In genomic region chrX:41910981-41911380, GRCm38 (mm10) we compare ENCODE assay signal across 8 mouse cellular contexts. TPM values are rescaled to one million over a fixed set of nuclear protein-coding genes. Genes with fewer than 3 reads are reported as not detected.
DNase-seq lines count a peak whose midpoint lies in the region; ATAC-seq and TF ChIP-seq lines count a peak whose summit lies in the region.

No protein-coding gene starts in this region.

- peaks cover 0 to 11% of the 10 kb centered on the region in 2 experiments; a peak in 3 of 4 replicates for H3K4me1 ChIP-seq in MEL (ENCODE audit: control insufficient read depth in 1 of 2, insufficient read depth in 2 of 2, low read length in 2 of 2)
- no peaks in the 10 kb centered on the region; the same call in 1 of the 2 replicates for H3K4me1 ChIP-seq in kidney, embryonic 15.5 days
- no peaks in the 10 kb centered on the region; the same call in 1 of the 2 replicates for H3K4me1 ChIP-seq in testis, adult 2 months (ENCODE audit: control insufficient read depth, insufficient read depth, low read length)

- TF ChIP-seq POLR2A in MEL (IDR thresholded peaks at IDR 0.05; ENCODE audit: control insufficient read depth in 1 of 2, insufficient read depth in 1 of 2, low read depth in 1 of 2, low read length in 2 of 2, poor library complexity in 1 of 2) = no peak
- no peak for TF ChIP-seq POLR2A in testis, adult 2 months (IDR thresholded peaks at IDR 0.05; ENCODE audit: control insufficient read depth, low read depth, low read length)

- no peaks in the 10 kb centered on the region for H3K9me3 ChIP-seq in MEL (replicated peaks; ENCODE audit: insufficient read depth, low read length)
- H3K9me3 ChIP-seq in kidney, embryonic 15.5 days (replicated peaks) = no peaks in the 10 kb centered on the region

- peak overlapping the region; percentile 92 to 97 for H3K4me3 ChIP-seq in MEL (ENCODE audit: control insufficient read depth in 1 of 2, insufficient read depth in 1 of 2, low read depth in 2 of 2, low read length in 2 of 2)
- peak overlapping the region; percentile 66 for H3K4me3 ChIP-seq in kidney, embryonic 15.5 days (replicated peaks)
- H3K4me3 ChIP-seq in testis, adult 2 months (ENCODE audit: control insufficient read depth, low read depth, low read length) = peak overlapping the region; percentile 87

- WGBS in kidney, embryonic 15.5 days = 17% methylated on average over 24 of the region's 24 CpGs

- TF ChIP-seq CTCF in MEL (IDR thresholded peaks at IDR 0.05 in 2 of 3, conservative IDR thresholded peaks at IDR 0.05 in 1 of 3; ENCODE audit: control insufficient read depth in 1 of 3, insufficient read depth in 1 of 3, low read depth in 2 of 3, low read length in 3 of 3, poor library complexity in 1 of 3, severe bottlenecking in 1 of 3) = no peak
- TF ChIP-seq CTCF in testis, adult 2 months (IDR thresholded peaks at IDR 0.05; ENCODE audit: control insufficient read depth, insufficient read depth, insufficient replicate concordance, low read depth, low read length) = no peak

- peak overlapping the region; percentile 84 for H3K27ac ChIP-seq in MEL (ENCODE audit: control insufficient read depth, low read depth, low read length)
- peak overlapping the region; percentile 94 for H3K27ac ChIP-seq in kidney, embryonic 15.5 days
- peak overlapping the region; percentile 73 for H3K27ac ChIP-seq in testis, adult 2 months (ENCODE audit: control insufficient read depth, insufficient read depth, low read depth, low read length)

- peaks cover 47% of the 10 kb centered on the region for H3K79me2 ChIP-seq in MEL (ENCODE audit: control insufficient read depth, insufficient read depth, low read length, poor library complexity)

- DNase-seq in frontal cortex, postnatal 36 days (ENCODE audit: low spot score in 2 of 2) = no peak
- no peak for DNase-seq in MEL (ENCODE audit: low read depth, low spot score)
- peak; percentile 23 to 26 for DNase-seq in cerebellum, postnatal 14 days
- peak; percentile 8 for DNase-seq in gastrocnemius, postnatal 25 days

- ATAC-seq in frontal cortex, adult (ENCODE audit: low TSS enrichment) = peak; percentile 26
- ATAC-seq in kidney, embryonic 15.5 days (replicated peaks; ENCODE audit: low FRiP score) = peak; percentile 33
- peak; percentile 37; the same call in 1 of the 2 replicates for ATAC-seq in megakaryocyte, adult 5-6 weeks (ENCODE audit: poor library complexity, severe bottlenecking)

- peak overlapping the region; percentile 58 for H3K4me2 ChIP-seq in kidney, embryonic 15.5 days

- no peak for TF ChIP-seq RAD21 in MEL (IDR thresholded peaks at IDR 0.05; ENCODE audit: low read depth, low read length)

- no peak for TF ChIP-seq EP300 in MEL (IDR thresholded peaks at IDR 0.05; ENCODE audit: low read depth in 1 of 2, low read length in 2 of 2)

- peaks cover 0 to 17% of the 10 kb centered on the region in 2 experiments; a peak in 3 of 4 replicates for H3K36me3 ChIP-seq in MEL (ENCODE audit: control insufficient read depth in 1 of 2, insufficient read depth in 2 of 2, low read length in 2 of 2)
- no peaks in the 10 kb centered on the region for H3K36me3 ChIP-seq in kidney, embryonic 15.5 days
- no peaks in the 10 kb centered on the region for H3K36me3 ChIP-seq in testis, adult 2 months (ENCODE audit: control insufficient read depth, insufficient read depth, low read length)

- peak overlapping the region; percentile 95 for H3K9ac ChIP-seq in MEL (ENCODE audit: control insufficient read depth, low read depth, low read length, poor library complexity, severe bottlenecking)
- peak overlapping the region; percentile 62 for H3K9ac ChIP-seq in kidney, embryonic 15.5 days

- no peaks in the 10 kb centered on the region for H3K27me3 ChIP-seq in MEL (ENCODE audit: control insufficient read depth in 1 of 2, insufficient read depth in 2 of 2, low read length in 2 of 2)
- H3K27me3 ChIP-seq in kidney, embryonic 15.5 days = no peaks in the 10 kb centered on the region
- H3K27me3 ChIP-seq in testis, adult 2 months (ENCODE audit: control insufficient read depth, insufficient read depth, low read length) = no peaks in the 10 kb centered on the region

TF ChIP-seq in MEL, 35 proteins besides CTCF, POLR2A, EP300 and RAD21:
- no peak for TF ChIP-seq CHD1 (IDR thresholded peaks at IDR 0.05; ENCODE audit: low read depth, low read length)
- TF ChIP-seq TBP (IDR thresholded peaks at IDR 0.05; ENCODE audit: low read depth, low read length) = no peak
- no peak for TF ChIP-seq GABPA (IDR thresholded peaks at IDR 0.05; ENCODE audit: low read depth, low read length)
- 0 out of 2 replicates have a peak, but pooled peaks have one; percentile 16 for TF ChIP-seq MXI1 (IDR thresholded peaks at IDR 0.05; ENCODE audit: low read depth, low read length)
- TF ChIP-seq NRF1 (IDR thresholded peaks at IDR 0.05; ENCODE audit: insufficient read depth, low read depth, low read length, poor library complexity, severe bottlenecking) = no peak

RNA-seq across cellular contexts. Expression of gene Thoc2, which starts 9.5 kb away (rescaled TPM):
- 24.2 and 24.4 TPM in 2 replicates for total RNA-seq in MEL (2012; rRNA removed)
- 100 to 1,000 TPM in 1 of 2 experiments, 10 to 100 TPM in 1; 43.0 to 574 TPM for polyA plus RNA-seq in MEL (2012; ENCODE audit: insufficient read depth in 1 of 2, insufficient read length in 2 of 2, low read depth in 1 of 2, low replicate concordance in 2 of 2, missing spikeins in 1 of 2)
- 10 to 100 TPM; 19.1 to 20.8 TPM for total RNA-seq in gastrocnemius, postnatal 25 days (2021)
- polyA plus RNA-seq in kidney, embryonic 15.5 days (2015; fragmentation: Nextera tagmentation; extraction: Ambion mirVana) = 85.0 and 86.3 TPM in 2 replicates
- total RNA-seq in megakaryocyte, adult 5-6 weeks (2015) = 68.9 and 69.2 TPM in 2 replicates
- 83.1 and 88.2 TPM in 2 replicates for total RNA-seq in megakaryocyte, adult 5-6 weeks (2017)
- 3.4 and 5.0 TPM in 2 replicates for polyA plus RNA-seq in testis, adult 2 months (2012; rRNA removed)

Comparison
In these comparisons a context has a peak if more than half of its experiments do, and no peak if none do; other contexts are left out.
1. DNase-seq: peak in cerebellum, postnatal 14 days (2 of 2) and gastrocnemius, postnatal 25 days (single experiment); none in frontal cortex, postnatal 36 days (0 of 2) and MEL (single experiment).
2. Peak in every context shown above with its lines, with median percentiles within 50 percentile points of each other: ATAC-seq, H3K27ac ChIP-seq and H3K4me3 ChIP-seq.